Mouse (Mus musculus) embryo, embryonic 10 days (tissue): ENCODE data around the gene Rtel1.

Experiments used
- DNase-seq: peaks from one replicate; pipeline ENCODE4 v3.0.0-alpha.2; 2015; ENCODE audit warnings: low spot score

The Rtel1 gene

DNA sequence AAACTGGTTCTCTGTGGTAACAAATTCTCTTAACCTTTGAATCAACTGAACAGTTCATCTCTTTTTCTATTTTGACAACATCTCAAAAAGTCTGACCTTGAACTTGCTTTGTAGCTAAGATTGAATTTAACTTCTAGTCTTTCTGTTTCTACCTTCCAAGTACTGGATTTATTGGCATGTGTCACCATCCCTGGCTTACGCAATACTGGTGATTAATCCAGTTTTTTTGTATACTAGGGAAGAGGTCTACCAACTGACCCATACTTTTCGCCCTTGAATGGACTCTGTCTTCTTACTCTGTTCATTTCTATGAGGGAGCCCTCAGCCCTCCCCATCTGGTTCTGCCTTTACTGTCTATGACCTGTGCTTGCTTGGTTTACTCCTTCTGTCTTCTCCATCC is 6.6 kb downstream of the Rtel1 start:
- DNase-seq, result no peak

DNA sequence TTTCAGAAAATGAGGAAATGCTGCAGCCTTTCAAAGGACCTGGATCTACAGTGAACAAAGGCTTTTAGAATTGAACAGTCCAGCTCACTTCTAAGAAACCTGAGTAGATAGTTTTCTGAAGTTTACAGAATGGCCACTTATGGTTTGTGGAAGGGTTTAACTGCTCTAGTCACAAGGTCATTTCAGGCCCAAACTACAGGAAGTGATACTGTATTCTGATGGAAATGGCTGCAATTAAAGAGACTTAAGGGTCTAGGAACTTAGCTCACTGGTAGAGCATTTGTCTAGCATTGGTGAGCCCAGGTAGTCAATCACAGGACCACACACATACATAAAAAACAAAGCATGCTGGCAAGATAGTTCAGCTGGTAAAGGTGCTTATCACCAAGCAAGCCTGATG is 13.0 kb downstream of the Rtel1 start:
- no peak for DNase-seq

- peak; percentile 70 for DNase-seq
Observed at GRCm38 (mm10) chr2:181334023-181334422, 14.5 kb downstream of the Rtel1 start.

- DNase-seq, result no peak
Observed at GRCm38 (mm10) chr2:181340426-181340825, 20.9 kb downstream of the Rtel1 start.

GRCm38 (mm10) chr2:181342766-181343165 is 23.2 kb downstream of the Rtel1 start:
- no peak for DNase-seq

- no peak for DNase-seq
Observed at GRCm38 (mm10) chr2:181356780-181357179, 37.2 kb downstream of the Rtel1 start.

DNA sequence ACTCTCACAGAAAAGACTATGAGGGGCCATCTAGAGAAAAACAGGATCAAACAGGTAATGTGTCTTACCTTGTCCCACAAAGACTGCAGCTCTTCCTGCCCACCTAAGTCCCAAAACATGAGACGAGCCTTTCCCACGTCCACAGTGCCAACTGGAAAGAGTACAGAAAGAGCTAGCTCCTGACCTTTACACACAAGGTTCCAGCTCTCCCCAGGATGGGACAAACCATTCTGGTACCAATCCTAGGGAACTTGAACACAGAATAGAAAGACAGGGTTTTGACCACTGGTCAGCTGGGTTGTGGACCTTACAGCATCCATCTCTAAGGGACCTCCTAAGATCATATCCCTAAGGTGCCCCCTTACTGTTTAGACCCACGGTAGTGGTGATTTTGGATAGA is 44.4 kb downstream of the Rtel1 start:
- DNase-seq, result no peak

- no peak for DNase-seq
Observed at GRCm38 (mm10) chr2:181364487-181364859, 44.9 kb downstream of the Rtel1 start.

DNA sequence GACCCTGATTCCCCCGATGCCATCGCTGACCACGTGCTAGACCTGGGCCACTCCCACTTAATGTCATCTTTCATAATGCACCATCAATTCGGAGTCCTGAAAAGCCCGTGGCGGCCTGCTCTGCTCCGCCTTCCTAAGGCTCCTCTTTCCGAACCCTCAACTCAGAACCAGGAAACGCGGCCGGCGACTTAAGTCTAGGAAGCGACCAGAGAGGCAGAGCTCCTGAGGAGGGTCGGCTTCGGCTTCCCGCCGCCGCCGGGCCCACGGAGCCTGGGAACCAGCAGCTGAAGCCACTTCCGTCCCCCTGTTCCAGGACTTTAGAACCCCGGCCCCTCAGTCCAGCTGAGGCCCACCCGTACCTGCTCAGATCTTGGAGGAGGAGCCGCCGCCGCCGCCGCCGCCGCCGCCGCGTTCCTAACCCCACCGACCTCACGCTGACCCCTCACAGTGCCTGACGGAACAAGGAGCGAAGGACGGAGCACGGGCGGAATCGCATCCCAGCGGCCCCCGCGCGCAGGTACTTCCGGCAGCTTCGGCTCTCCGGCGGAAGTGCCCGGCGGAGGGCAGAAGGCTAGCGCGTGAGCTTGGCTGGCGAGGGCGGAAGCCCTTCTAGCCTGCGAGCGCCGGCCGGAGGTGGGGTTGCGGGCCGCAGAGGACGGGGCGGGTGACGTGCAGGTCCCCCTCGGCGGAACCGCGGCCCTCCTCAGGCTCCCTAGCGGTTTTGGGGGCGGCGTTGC is 45.5 kb downstream of the Rtel1 start, which contains the start of the genes Zgpat and Arfrp1:
Gene Zgpat, plus strand, starts transcription at position 69 of the 737 bp plus-strand sequence.
Gene Arfrp1, minus strand, starts transcription at position 545 of the 737 bp plus-strand sequence.
- DNase-seq, result peak; percentile 95

DNA sequence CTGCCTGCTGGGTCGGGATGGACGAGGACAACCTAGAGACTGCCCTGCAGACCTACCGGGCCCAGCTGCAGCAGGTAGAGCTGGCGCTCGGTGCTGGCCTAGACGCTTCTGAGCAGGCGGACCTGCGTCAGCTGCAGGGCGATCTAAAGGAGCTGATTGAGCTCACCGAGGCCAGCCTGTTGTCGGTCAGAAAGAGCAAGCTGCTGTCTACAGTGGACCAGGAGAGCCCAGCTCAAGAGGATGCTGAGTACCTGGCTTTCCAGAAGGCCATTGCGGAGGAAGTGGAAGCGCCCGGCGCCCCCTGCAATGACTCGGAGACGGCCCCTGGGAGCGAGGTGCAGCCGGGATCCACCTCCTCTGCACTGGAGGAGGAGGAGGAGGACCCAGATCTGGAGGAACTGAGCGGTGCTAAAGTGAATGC is 46.1 kb downstream of the Rtel1 start:
- peak; percentile 39 for DNase-seq

- no peak for DNase-seq
Observed at GRCm38 (mm10) chr2:181370001-181370400, 50.5 kb downstream of the Rtel1 start.

- DNase-seq, result peak; percentile 56
Observed at GRCm38 (mm10) chr2:181375787-181376186, 56.2 kb downstream of the Rtel1 start.

DNA sequence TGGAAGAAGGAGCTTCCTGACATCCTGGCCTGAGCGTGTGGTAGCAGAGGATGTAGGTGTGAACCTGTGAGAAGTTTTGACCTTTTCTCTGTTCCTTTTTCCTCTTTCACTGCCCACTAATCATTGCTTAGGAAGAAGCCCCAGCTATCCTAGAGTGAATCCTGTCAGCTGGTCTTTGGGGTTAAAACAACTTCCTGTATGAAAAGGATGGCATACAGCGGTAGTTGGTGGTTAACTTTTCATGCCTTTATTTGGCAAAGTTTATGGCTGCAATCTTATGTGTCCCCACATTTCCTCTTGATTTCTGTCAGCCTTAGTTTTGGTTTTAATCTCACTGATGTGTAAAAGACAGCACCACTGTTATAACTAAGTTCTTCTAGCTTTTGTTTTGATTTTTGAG is 57.7 kb downstream of the Rtel1 start:
- no peak for DNase-seq

- DNase-seq, result no peak
Observed at GRCm38 (mm10) chr2:181378701-181379100, 59.2 kb downstream of the Rtel1 start.

GRCm38 (mm10) chr2:181379778-181380177 is 60.2 kb downstream of the Rtel1 start, which contains the start of gene Lime1:
TSS of gene Lime1 (plus strand) at chr2:181380078.
- no peak for DNase-seq

DNA sequence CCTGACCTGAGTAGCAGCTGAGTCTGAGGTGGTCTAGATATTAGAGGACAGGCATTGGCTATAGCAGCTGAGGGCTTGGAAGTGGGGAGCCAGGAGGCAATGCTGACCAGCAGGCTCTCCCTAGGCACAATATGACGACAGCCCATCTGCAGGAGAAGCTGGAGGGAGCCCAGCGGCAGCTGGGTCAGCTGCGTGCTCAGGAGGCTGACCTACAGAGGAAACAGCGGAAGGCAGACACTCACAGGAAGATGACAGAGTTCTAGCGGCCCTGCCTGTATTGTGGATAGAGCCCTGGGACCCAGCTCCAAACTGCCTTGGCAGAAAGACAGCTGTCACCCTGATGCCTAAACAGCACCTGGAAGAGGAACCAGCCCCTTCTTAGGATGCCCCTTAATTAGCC is 60.7 kb downstream of the Rtel1 start:
- DNase-seq, result no peak

DNA sequence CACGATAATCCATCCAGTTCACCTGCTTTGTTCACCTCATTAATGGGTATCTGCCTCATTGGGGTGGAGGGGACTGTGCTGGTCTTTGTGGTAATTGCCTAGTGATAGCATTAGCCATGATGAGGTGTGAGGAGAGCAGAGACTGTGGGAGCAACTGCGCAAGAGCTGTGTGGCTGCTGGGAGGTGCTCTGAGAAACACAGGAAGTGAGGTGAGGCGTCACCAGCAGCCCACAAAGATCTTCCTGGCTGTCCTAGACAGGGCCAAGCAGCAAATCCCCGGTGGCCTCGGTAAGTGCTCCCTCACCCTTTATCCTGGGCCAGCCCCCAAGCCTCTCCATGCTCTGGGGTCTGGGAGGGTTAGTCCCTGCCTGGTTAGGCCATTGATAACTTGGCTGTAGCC is 61.6 kb downstream of the Rtel1 start:
- no peak for DNase-seq

DNA sequence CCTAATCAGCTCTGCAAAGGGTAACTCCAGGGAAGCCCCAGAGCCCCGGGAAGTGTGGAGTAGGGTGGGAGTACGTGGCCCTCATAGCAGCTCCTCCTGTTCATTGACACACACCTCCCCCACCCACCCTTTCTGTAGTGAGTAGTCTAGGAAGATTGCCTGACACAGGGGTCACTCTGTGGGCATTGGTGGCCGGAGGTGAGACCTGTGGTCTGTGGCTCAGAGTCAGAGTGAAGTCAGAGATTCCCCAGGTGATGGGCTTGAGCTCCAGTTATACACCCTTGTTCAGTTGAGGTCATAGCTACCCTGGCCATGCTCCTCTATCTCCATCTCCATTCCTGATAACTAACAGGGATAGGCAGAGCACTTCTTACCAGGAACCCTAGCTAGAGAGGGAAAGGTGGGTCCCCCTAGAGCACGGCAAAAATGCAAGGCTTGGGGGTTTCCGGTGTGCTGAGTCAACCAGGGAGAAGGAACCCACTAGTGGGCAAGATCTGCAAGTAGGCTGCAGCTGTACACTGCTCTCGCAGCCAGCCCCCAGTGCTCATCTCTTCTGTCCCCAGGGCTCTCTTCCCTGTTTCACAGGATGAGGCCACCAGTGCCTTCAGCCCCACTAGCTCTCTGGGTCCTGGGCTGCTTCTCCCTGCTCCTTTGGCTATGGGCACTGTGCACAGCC is 62.2 kb downstream of the Rtel1 start:
- DNase-seq, result no peak

DNA sequence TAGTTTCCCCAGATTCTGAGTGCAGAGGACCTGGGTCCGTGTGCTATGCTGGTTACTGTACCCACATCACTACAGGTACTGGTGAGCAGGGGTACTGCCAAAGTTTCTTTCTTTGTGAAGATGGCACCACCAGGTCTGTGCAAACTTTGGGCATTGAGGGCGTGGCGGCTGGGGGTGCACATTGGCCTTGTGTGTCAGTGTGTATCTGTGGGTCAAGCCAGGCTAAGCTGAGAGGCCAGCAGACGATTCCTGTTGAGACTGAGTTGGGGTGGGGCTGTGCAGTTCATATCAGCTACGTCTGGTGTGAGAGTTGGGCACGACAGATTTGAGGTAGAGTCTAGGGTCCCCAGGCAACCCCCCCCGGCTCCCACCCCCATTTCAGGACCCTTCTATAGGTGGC is 64.9 kb downstream of the Rtel1 start:
- DNase-seq, result no peak

DNA sequence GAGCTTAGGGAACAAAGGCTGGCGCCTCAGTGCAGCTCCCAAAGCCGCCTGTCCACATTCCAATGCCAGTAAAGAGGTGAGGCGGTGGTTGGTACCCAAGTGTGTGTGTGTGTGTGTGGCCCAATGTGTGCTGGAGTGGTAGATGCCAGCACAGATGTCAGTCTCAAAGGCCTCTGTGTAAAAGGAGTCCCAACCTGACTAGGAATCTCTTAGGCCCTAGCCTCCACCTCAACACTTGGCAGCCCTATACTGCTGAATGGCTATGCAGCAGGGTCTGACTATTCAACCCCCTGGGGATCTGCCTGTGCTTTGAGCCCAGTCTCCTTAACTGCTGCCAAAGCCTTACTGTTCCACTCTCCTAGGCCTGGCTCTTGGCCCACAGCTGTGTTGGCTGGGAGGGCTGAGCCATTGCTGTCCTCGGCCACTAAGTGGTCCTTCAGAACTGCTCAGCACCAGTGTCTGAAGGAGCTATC is 65.4 kb downstream of the Rtel1 start:
- no peak for DNase-seq

- no peak for DNase-seq
Observed at GRCm38 (mm10) chr2:181385885-181386284, 66.3 kb downstream of the Rtel1 start.

DNA sequence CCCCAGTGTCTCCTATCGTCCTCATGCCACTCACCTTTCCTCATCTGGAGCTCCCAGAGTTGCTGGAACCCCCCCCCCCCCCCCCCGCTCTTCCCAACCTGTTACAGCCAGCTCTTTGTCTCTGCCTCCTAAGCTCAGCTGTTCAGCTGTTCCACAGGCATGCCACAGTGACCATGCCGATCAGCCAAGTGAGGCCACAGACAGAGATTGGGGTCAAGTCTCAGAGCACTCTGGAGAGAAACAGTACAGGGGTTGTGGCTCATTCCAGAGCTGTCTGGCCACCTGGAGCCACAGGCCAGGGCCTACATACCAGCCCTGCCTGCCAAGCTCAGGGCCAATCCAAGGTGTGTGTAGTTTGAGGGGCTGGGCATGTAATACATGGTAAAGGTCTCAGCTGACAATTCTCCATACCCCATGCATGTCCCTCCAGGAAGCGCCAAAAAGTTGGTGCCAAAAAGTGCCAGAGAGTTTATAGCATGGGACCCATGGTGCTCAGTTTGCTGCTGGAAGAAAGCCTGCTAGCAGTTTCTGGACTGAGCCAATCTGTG is 67.2 kb downstream of the Rtel1 start:
- DNase-seq, result no peak
